In the genomic region with DNA sequence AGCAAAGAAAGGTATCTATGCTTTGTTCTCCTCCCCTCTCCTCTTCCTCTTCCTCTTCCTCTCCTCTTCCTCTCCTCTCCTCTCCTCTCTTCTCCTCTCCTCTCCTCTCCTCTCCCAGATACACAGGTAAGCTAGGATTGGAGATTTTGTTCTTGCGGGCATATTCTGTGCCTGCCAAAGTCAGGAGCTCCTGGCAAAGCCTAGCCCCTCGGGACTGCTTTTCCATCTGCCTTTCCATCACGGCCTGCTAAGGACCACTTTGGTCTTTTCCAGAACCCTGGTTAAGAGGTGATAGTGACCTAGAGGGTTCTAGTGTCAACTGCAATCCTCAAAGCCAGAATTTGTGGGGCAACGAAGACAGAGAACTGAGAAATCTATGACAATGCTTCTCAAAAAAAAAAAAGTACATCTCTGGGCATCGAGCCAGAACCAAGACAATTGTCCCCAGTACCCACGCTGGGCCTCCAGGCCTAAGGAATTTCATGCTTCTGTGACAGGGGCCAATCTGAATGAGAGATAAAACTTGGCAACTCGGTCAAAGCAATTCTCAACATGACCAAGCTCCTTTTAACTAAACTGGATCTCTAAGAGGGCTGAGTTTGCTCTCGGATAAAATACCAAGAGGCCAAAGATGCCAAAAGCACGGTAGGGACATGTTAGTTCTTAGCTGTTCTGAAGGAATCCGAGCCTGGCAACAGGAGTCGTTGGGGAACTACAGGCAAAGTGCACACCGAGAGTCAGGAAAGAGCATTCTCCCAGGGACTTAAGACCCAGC, we compare ENCODE assay signal across 21 mouse cellular contexts. TPM values are rescaled to one million over a fixed set of nuclear protein-coding genes. Genes with fewer than 3 reads are reported as not detected.
DNase-seq lines count a peak whose midpoint lies in the region; ATAC-seq lines count a peak whose summit lies in the region.
"Had no signal": no experiment of that assay in that cellular context is flagged by ENCODE, and none has a peak within 500 bp of the region (broad histone marks: within the 10 kb centered on the region; RNA-seq: fewer than 3 reads in every experiment).

No protein-coding gene starts in this region.

- no peak overlapping the region for H3K9ac ChIP-seq in heart, embryonic 16.5 days (ENCODE audit: low read length)
- no peak overlapping the region for H3K9ac ChIP-seq in heart, embryonic 11.5 days (ENCODE audit: low read depth, low read length)
- no peak overlapping the region for H3K9ac ChIP-seq in midbrain, embryonic 14.5 days (replicated peaks; ENCODE audit: low read length)
- no peak overlapping the region for H3K9ac ChIP-seq in midbrain, embryonic 13.5 days (replicated peaks)
- H3K9ac ChIP-seq: forebrain, embryonic 15.5 days; limb, embryonic 13.5 days; liver, embryonic 15.5 days had no signal

- H3K27ac ChIP-seq in heart, embryonic 16.5 days (ENCODE audit: low read length): no peak overlapping the region; the same call in 1 of the 2 replicates
- H3K27ac ChIP-seq in heart, embryonic 11.5 days (ENCODE audit: low read depth, low read length): no peak overlapping the region
- H3K27ac ChIP-seq in midbrain, embryonic 14.5 days (replicated peaks; ENCODE audit: low read depth, low read length): no peak overlapping the region
- no peak overlapping the region for H3K27ac ChIP-seq in midbrain, embryonic 13.5 days
- H3K27ac ChIP-seq: forebrain, embryonic 15.5 days; limb, embryonic 13.5 days; liver, embryonic 15.5 days; midbrain, embryonic 10.5 days had no signal

- H3K4me1 ChIP-seq in heart, embryonic 16.5 days (ENCODE audit: control insufficient read depth, insufficient read depth, low read length): peaks cover 12% of the 10 kb centered on the region
- H3K4me1 ChIP-seq in heart, embryonic 11.5 days (ENCODE audit: control insufficient read depth, insufficient read depth, low read length): peaks cover 6% of the 10 kb centered on the region; the same call in 1 of the 2 replicates
- no peaks in the 10 kb centered on the region for H3K4me1 ChIP-seq in midbrain, embryonic 14.5 days (ENCODE audit: control insufficient read depth, insufficient read depth, low read length)
- peaks cover 4% of the 10 kb centered on the region; the same call in 1 of the 2 replicates for H3K4me1 ChIP-seq in midbrain, embryonic 13.5 days (replicated peaks)
- H3K4me1 ChIP-seq: forebrain, embryonic 15.5 days; limb, embryonic 13.5 days; liver, embryonic 15.5 days; midbrain, embryonic 10.5 days had no signal

- ATAC-seq in heart, embryonic 16.5 days (replicated peaks; ENCODE audit: extremely low read depth, insufficient read depth, low FRiP score): 0 out of 2 replicates have a peak, but pooled peaks have one; percentile 37
- ATAC-seq in heart, embryonic 11.5 days (replicated peaks; ENCODE audit: insufficient number of reproducible peaks, low FRiP score, low TSS enrichment): no peak
- no peak for ATAC-seq in midbrain, embryonic 14.5 days (ENCODE audit: low FRiP score, low TSS enrichment)
- ATAC-seq in midbrain, embryonic 13.5 days: no peak
- ATAC-seq in megakaryocyte-erythroid progenitor cell, adult 5-6 weeks (replicated peaks; ENCODE audit: low FRiP score, low TSS enrichment, poor library complexity, severe bottlenecking): no peak
- ATAC-seq: forebrain, embryonic 15.5 days had no signal

- H3K27me3 ChIP-seq in heart, embryonic 16.5 days (ENCODE audit: control insufficient read depth, insufficient read depth, low read length): no peaks in the 10 kb centered on the region
- H3K27me3 ChIP-seq in heart, embryonic 11.5 days (ENCODE audit: control insufficient read depth, insufficient read depth, low read length): no peaks in the 10 kb centered on the region
- no peaks in the 10 kb centered on the region for H3K27me3 ChIP-seq in midbrain, embryonic 14.5 days (ENCODE audit: control insufficient read depth, insufficient read depth, low read length)
- no peaks in the 10 kb centered on the region for H3K27me3 ChIP-seq in midbrain, embryonic 13.5 days
- H3K27me3 ChIP-seq: forebrain, embryonic 15.5 days; limb, embryonic 13.5 days; liver, embryonic 15.5 days had no signal

- peak; percentile 27 for DNase-seq in midbrain, embryonic 14.5 days
- peak; percentile 38 for DNase-seq in cerebellum, adult 9-11 months
- DNase-seq in retina, postnatal 1 day: peak; percentile 89
- DNase-seq in thymus, postnatal 25 days: no peak
- DNase-seq: adrenal gland, postnatal 10 days; heart, adult 18-20 months; heart, postnatal 4 days; right cerebral cortex, postnatal 14 days; thymus, adult 2 months had no signal

- whole genome bisulfite sequencing in heart, embryonic 16.5 days: 36% methylated on average over 12 of the region's 12 CpGs
- 66% methylated on average over 12 of the region's 12 CpGs for WGBS in heart, embryonic 11.5 days (ENCODE audit: insufficient replicate concordance)
- WGBS in midbrain, embryonic 14.5 days: 45% methylated on average over 12 of the region's 12 CpGs
- WGBS in midbrain, embryonic 13.5 days: 60% methylated on average over 12 of the region's 12 CpGs

- H3K4me3 ChIP-seq in heart, embryonic 16.5 days (ENCODE audit: low read length): no peak overlapping the region
- H3K4me3 ChIP-seq in heart, embryonic 11.5 days (ENCODE audit: low read depth, low read length): no peak overlapping the region
- H3K4me3 ChIP-seq in midbrain, embryonic 14.5 days (replicated peaks; ENCODE audit: low read depth, low read length): no peak overlapping the region
- H3K4me3 ChIP-seq in midbrain, embryonic 13.5 days (replicated peaks): no peak overlapping the region
- H3K4me3 ChIP-seq: forebrain, embryonic 15.5 days; limb, embryonic 13.5 days; liver, embryonic 15.5 days; midbrain, embryonic 10.5 days had no signal

- H3K4me2 ChIP-seq in heart, embryonic 16.5 days (ENCODE audit: low read depth, low read length): no peak overlapping the region
- no peak overlapping the region for H3K4me2 ChIP-seq in heart, embryonic 11.5 days
- H3K4me2 ChIP-seq in midbrain, embryonic 14.5 days (ENCODE audit: low read length): no peak overlapping the region
- H3K4me2 ChIP-seq in midbrain, embryonic 13.5 days (replicated peaks): no peak overlapping the region
- H3K4me2 ChIP-seq: forebrain, embryonic 15.5 days; limb, embryonic 13.5 days; liver, embryonic 15.5 days had no signal

- H3K9me3 ChIP-seq in heart, embryonic 16.5 days (replicated peaks; ENCODE audit: control insufficient read depth, low read length): no peaks in the 10 kb centered on the region
- H3K9me3 ChIP-seq in heart, embryonic 11.5 days (replicated peaks; ENCODE audit: control insufficient read depth, low read length): no peaks in the 10 kb centered on the region
- H3K9me3 ChIP-seq in midbrain, embryonic 14.5 days (ENCODE audit: control insufficient read depth, low read length): no peaks in the 10 kb centered on the region
- H3K9me3 ChIP-seq in midbrain, embryonic 13.5 days: no peaks in the 10 kb centered on the region
- H3K9me3 ChIP-seq: forebrain, embryonic 15.5 days; limb, embryonic 13.5 days; liver, embryonic 15.5 days; midbrain, embryonic 10.5 days had no signal

- H3K36me3 ChIP-seq in heart, embryonic 16.5 days (ENCODE audit: control insufficient read depth, insufficient read depth): no peaks in the 10 kb centered on the region
- H3K36me3 ChIP-seq in heart, embryonic 11.5 days (ENCODE audit: control insufficient read depth, insufficient read depth, low read length): no peaks in the 10 kb centered on the region
- H3K36me3 ChIP-seq in midbrain, embryonic 14.5 days (ENCODE audit: control insufficient read depth, insufficient read depth, low read length): no peaks in the 10 kb centered on the region
- no peaks in the 10 kb centered on the region for H3K36me3 ChIP-seq in midbrain, embryonic 13.5 days
- H3K36me3 ChIP-seq: forebrain, embryonic 15.5 days; limb, embryonic 13.5 days; liver, embryonic 15.5 days; midbrain, embryonic 10.5 days had no signal

RNA-seq across cellular contexts. Expression of gene Krt31, which starts 16.1 kb away (rescaled TPM):
- 0.12 TPM in 1 of 2 replicates, not detected in the other for polyA plus RNA-seq in heart, embryonic 16.5 days (2015; fragmentation: Nextera tagmentation; extraction: Ambion mirVana)
- not detected in 2 replicates for polyA plus RNA-seq in heart, embryonic 11.5 days (2014; fragmentation: Nextera tagmentation; extraction: Ambion mirVana)
- not detected in 2 replicates for polyA plus RNA-seq in midbrain, embryonic 14.5 days (2014; fragmentation: Nextera tagmentation; extraction: Ambion mirVana)
- polyA plus RNA-seq in midbrain, embryonic 13.5 days (2015; fragmentation: Nextera tagmentation; extraction: Ambion mirVana): not detected in 2 replicates
- not detected in 2 replicates for total RNA-seq in megakaryocyte-erythroid progenitor cell, adult 5-6 weeks (2014; fragmentation: Nextera tagmentation)
- total RNA-seq in megakaryocyte-erythroid progenitor cell, adult 5-6 weeks (2017): not detected in 2 replicates
- total RNA-seq: adrenal gland, postnatal 10 days; ES-E14; heart, adult 18-20 months; heart, postnatal 4 days; left cerebral cortex, adult 18-20 months had no signal
- polyA plus RNA-seq: forebrain, embryonic 15.5 days; kidney, embryonic 14.5 days; limb, embryonic 13.5 days; liver, embryonic 15.5 days; midbrain, embryonic 10.5 days had no signal

RNA-seq across cellular contexts. Expression of gene Krt32, which starts 21.6 kb away (rescaled TPM):
- not detected in 2 replicates for polyA plus RNA-seq in heart, embryonic 16.5 days (2015; fragmentation: Nextera tagmentation; extraction: Ambion mirVana)
- not detected in 2 replicates for polyA plus RNA-seq in heart, embryonic 11.5 days (2014; fragmentation: Nextera tagmentation; extraction: Ambion mirVana)
- not detected in 2 replicates for polyA plus RNA-seq in midbrain, embryonic 14.5 days (2014; fragmentation: Nextera tagmentation; extraction: Ambion mirVana)
- not detected in 2 replicates for polyA plus RNA-seq in midbrain, embryonic 13.5 days (2015; fragmentation: Nextera tagmentation; extraction: Ambion mirVana)
- total RNA-seq in megakaryocyte-erythroid progenitor cell, adult 5-6 weeks (2014; fragmentation: Nextera tagmentation): not detected in 2 replicates
- not detected in 2 replicates for total RNA-seq in megakaryocyte-erythroid progenitor cell, adult 5-6 weeks (2017)
- total RNA-seq: adrenal gland, postnatal 10 days; ES-E14; heart, adult 18-20 months; heart, postnatal 4 days; left cerebral cortex, adult 18-20 months had no signal
- polyA plus RNA-seq: forebrain, embryonic 15.5 days; kidney, embryonic 14.5 days; limb, embryonic 13.5 days; liver, embryonic 15.5 days; midbrain, embryonic 10.5 days had no signal

RNA-seq across cellular contexts. Expression of gene Krt34, which starts 25.1 kb away (rescaled TPM):
- not detected in 2 replicates for polyA plus RNA-seq in heart, embryonic 16.5 days (2015; fragmentation: Nextera tagmentation; extraction: Ambion mirVana)
- not detected in 2 replicates for polyA plus RNA-seq in heart, embryonic 11.5 days (2014; fragmentation: Nextera tagmentation; extraction: Ambion mirVana)
- not detected in 2 replicates for polyA plus RNA-seq in midbrain, embryonic 14.5 days (2014; fragmentation: Nextera tagmentation; extraction: Ambion mirVana)
- polyA plus RNA-seq in midbrain, embryonic 13.5 days (2015; fragmentation: Nextera tagmentation; extraction: Ambion mirVana): not detected in 2 replicates
- total RNA-seq in megakaryocyte-erythroid progenitor cell, adult 5-6 weeks (2014; fragmentation: Nextera tagmentation): not detected in 2 replicates
- total RNA-seq in megakaryocyte-erythroid progenitor cell, adult 5-6 weeks (2017): not detected in 2 replicates
- total RNA-seq: adrenal gland, postnatal 10 days; ES-E14; heart, adult 18-20 months; heart, postnatal 4 days; left cerebral cortex, adult 18-20 months had no signal
- polyA plus RNA-seq: forebrain, embryonic 15.5 days; kidney, embryonic 14.5 days; large intestine, adult 2 months; limb, embryonic 13.5 days; liver, embryonic 15.5 days; midbrain, embryonic 10.5 days; thymus, adult 2 months had no signal

RNA-seq across cellular contexts. Expression of gene Krt35, which starts 29.6 kb away (rescaled TPM):
- polyA plus RNA-seq in heart, embryonic 16.5 days (2015; fragmentation: Nextera tagmentation; extraction: Ambion mirVana): not detected in 2 replicates
- not detected in 2 replicates for polyA plus RNA-seq in heart, embryonic 11.5 days (2014; fragmentation: Nextera tagmentation; extraction: Ambion mirVana)
- polyA plus RNA-seq in midbrain, embryonic 14.5 days (2014; fragmentation: Nextera tagmentation; extraction: Ambion mirVana): not detected in 2 replicates
- polyA plus RNA-seq in midbrain, embryonic 13.5 days (2015; fragmentation: Nextera tagmentation; extraction: Ambion mirVana): not detected in 2 replicates
- not detected in 2 replicates for total RNA-seq in megakaryocyte-erythroid progenitor cell, adult 5-6 weeks (2014; fragmentation: Nextera tagmentation)
- not detected in 2 replicates for total RNA-seq in megakaryocyte-erythroid progenitor cell, adult 5-6 weeks (2017)
- total RNA-seq: adrenal gland, postnatal 10 days; ES-E14; heart, adult 18-20 months; heart, postnatal 4 days; left cerebral cortex, adult 18-20 months had no signal
- polyA plus RNA-seq: forebrain, embryonic 15.5 days; kidney, embryonic 14.5 days; liver, embryonic 15.5 days; midbrain, embryonic 10.5 days had no signal

RNA-seq across cellular contexts. Expression of gene Krt33b, which starts 36.8 kb away (rescaled TPM):
- polyA plus RNA-seq in heart, embryonic 16.5 days (2015; fragmentation: Nextera tagmentation; extraction: Ambion mirVana): not detected in 2 replicates
- polyA plus RNA-seq in heart, embryonic 11.5 days (2014; fragmentation: Nextera tagmentation; extraction: Ambion mirVana): not detected in 2 replicates
- polyA plus RNA-seq in midbrain, embryonic 14.5 days (2014; fragmentation: Nextera tagmentation; extraction: Ambion mirVana): not detected in 2 replicates
- not detected in 2 replicates for polyA plus RNA-seq in midbrain, embryonic 13.5 days (2015; fragmentation: Nextera tagmentation; extraction: Ambion mirVana)
- total RNA-seq in megakaryocyte-erythroid progenitor cell, adult 5-6 weeks (2014; fragmentation: Nextera tagmentation): not detected in 2 replicates
- not detected in 2 replicates for total RNA-seq in megakaryocyte-erythroid progenitor cell, adult 5-6 weeks (2017)
- total RNA-seq: adrenal gland, postnatal 10 days; ES-E14; heart, adult 18-20 months; heart, postnatal 4 days; left cerebral cortex, adult 18-20 months had no signal
- polyA plus RNA-seq: forebrain, embryonic 15.5 days; kidney, embryonic 14.5 days; large intestine, adult 2 months; liver, embryonic 15.5 days; midbrain, embryonic 10.5 days had no signal
